Mouse (Mus musculus) ES-E14 (cell line): ENCODE measurements around the gene Fbxl5.

Experiments used
- HCFC1 ChIP-seq: IDR thresholded peaks from 2 replicates; pipeline ENCODE4 v1.6.1; 2012; ENCODE audit warnings: low read length, inconsistent platforms, borderline replicate concordance; ENCODE audit not compliant: insufficient read depth
- MAFK ChIP-seq: IDR thresholded peaks from 2 replicates; pipeline ENCODE4 v1.6.1; 2014; ENCODE audit warnings: mild to moderate bottlenecking, low read depth, low read length, inconsistent platforms; ENCODE audit not compliant: insufficient read depth
- ZC3H11A ChIP-seq: IDR thresholded peaks from 2 replicates; pipeline ENCODE4 v1.6.1; 2012; ENCODE audit warnings: low read depth, mild to moderate bottlenecking, inconsistent platforms, low read length, borderline replicate concordance
- ZNF384 ChIP-seq: IDR thresholded peaks from 2 replicates; pipeline ENCODE4 v1.6.1; 2012; ENCODE audit warnings: low read depth, low read length, inconsistent platforms

GRCm38 (mm10) chr5:43805401-43805800, 16.0 kb downstream of the Fbxl5 start:
- no peak for TF ChIP-seq MAFK
- no peak for TF ChIP-seq HCFC1
- no peak for TF ChIP-seq ZNF384
- no peak for TF ChIP-seq ZC3H11A
